Mouse (Mus musculus): ENCODE data around the gene Ankrd36.

- no peak for TF ChIP-seq POLR2A (IDR thresholded peaks at IDR 0.05; ENCODE audit: insufficient read depth, low read depth, low read length)
- no peak for TF ChIP-seq CTCF (IDR thresholded peaks at IDR 0.05)
- no peak for TF ChIP-seq EP300 (IDR thresholded peaks at IDR 0.05; ENCODE audit: insufficient read depth, low read depth, low read length)
These were observed 4.3 kb downstream of the Ankrd36 start for GRCm38 (mm10) chr11:5573821-5574220.

Measured in heart, adult 2 months (tissue).